Mouse (Mus musculus) adrenal gland, postnatal 14 days (tissue): ENCODE data around the gene Cox7a2l. TPM values are rescaled to one million over a fixed set of nuclear protein-coding genes. Genes with fewer than 3 reads are reported as not detected.

Experiments used
- DNase-seq: peaks from one replicate; pipeline ENCODE4 v3.0.0; 2021; ENCODE audit warnings: mixed read lengths
- total RNA-seq: library from RNA; stranded (reverse); gene quantifications from 2 replicates; pipeline ENCODE4 v1.2.3, GENCODE M21; 2021

Gene Cox7a2l
- total RNA-seq, 1 experiment from 2014 or later: 220 TPM

DNA sequence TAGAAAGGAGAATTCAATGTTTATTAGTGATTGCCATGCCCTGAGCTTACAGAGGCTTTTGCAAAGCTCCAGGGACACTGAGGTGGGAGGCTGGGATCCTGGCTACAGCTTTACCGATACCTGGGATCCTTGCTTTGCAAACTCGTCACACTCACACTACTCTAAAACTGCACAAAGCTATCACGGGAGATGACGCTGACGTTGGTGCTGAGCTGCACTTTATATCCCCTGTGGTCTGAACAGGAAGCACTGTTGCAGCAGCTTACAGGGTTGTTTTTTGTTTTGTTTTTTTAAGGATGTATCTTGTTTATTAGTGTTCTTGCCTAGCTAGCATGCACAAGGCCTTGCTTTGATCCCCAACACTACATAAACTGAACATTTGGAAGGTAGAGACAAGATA lies 63.5 kb downstream of the Cox7a2l start:
- DNase-seq: no peak

DNA sequence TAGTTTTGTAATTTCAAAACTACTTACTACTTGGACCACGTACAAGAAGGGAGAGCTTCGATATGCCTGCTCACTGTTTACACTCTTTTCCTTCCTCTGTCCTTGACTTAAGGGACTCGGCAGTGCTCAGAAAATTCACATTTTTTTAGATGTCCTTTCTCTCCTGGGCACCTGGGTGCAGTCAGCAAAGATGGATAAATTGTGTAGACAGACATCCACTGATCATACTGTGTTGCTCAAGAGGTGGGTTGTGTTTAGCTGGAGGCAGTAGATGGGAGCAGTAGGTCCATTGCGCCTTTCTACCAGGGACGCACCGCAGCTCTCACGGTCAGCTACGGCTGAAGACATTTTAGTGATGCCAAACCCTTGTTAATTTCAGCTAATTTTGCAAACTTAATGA lies 64.7 kb downstream of the Cox7a2l start:
- no peak for DNase-seq

Other genes with a start within 250 kb of the Cox7a2l start
- 23.7 and 25.8 TPM in 2 replicates for gene Eml4, start 166.4 kb downstream of the Cox7a2l start, total RNA-seq
- 10.6 and 11.0 TPM in 2 replicates for gene Kcng3, start 114.6 kb upstream of the Cox7a2l start, total RNA-seq
- gene Mta3, start 188.8 kb upstream of the Cox7a2l start, total RNA-seq: 66.1 and 66.8 TPM in 2 replicates